Mouse (Mus musculus) liver, embryonic 16.5 days (tissue): ENCODE results near the gene Adamtsl3. TPM values are rescaled to one million over a fixed set of nuclear protein-coding genes. Genes with fewer than 3 reads are reported as not detected.

ENCODE experiments used
- ATAC-seq: fragments of 200-750 bp; cut with Nextera tagmentation; 2 replicates; pipeline ENCODE4 v1.8.0; 2017; ENCODE audit warnings: low read depth, mild to moderate bottlenecking, moderate number of reproducible peaks, moderate library complexity
- H3K27ac ChIP-seq: fragments of 300-500 bp; sonication (generic); 2 replicates; pipeline ENCODE4 v1.5.1; 2014; ENCODE audit warnings: mild to moderate bottlenecking, low read length
- H3K27me3 ChIP-seq: fragments of 300-500 bp; sonication (generic); 2 replicates; pipeline ENCODE4 v1.6.1; 2014; ENCODE audit warnings: low read depth, low read length, mixed read lengths; ENCODE audit not compliant: control insufficient read depth, insufficient read depth
- H3K36me3 ChIP-seq: fragments of 300-500 bp; sonication (generic); 2 replicates; pipeline ENCODE4 v1.6.1; 2014; ENCODE audit warnings: mild to moderate bottlenecking; ENCODE audit not compliant: control insufficient read depth, insufficient read depth
- H3K4me1 ChIP-seq: fragments of 300-500 bp; sonication (generic); 2 replicates; pipeline ENCODE4 v1.6.1; 2014; ENCODE audit warnings: low read depth, low read length, mixed read lengths; ENCODE audit not compliant: control insufficient read depth
- H3K4me2 ChIP-seq: fragments of 300-500 bp; sonication (generic); 2 replicates; pipeline ENCODE4 v1.6.1; 2014; ENCODE audit warnings: low read depth, low read length, mixed read lengths
- H3K4me3 ChIP-seq: fragments of 300-500 bp; sonication (generic); 2 replicates; pipeline ENCODE4 v1.5.1; 2014; ENCODE audit warnings: low read depth, mild to moderate bottlenecking, low read length
- H3K9ac ChIP-seq: fragments of 300-500 bp; sonication (generic); 2 replicates; pipeline ENCODE4 v1.6.1; 2014; ENCODE audit warnings: low read depth, low read length
- H3K9me3 ChIP-seq: fragments of 300-500 bp; sonication (generic); replicated peaks from 2 replicates; pipeline ENCODE4 v1.6.1; 2016; ENCODE audit warnings: low read length; ENCODE audit not compliant: control insufficient read depth
- WGBS: fragments of 180-500 bp; shearing (Covaris S2); extraction: QIAGEN DNeasy Blood & Tissue Kit; methylation state at CpG from one replicate; pipeline ENCODE4 v1.1.7; 2014; ENCODE audit not compliant: insufficient replicate concordance; 5-methylcytosine and 5-hydroxymethylcytosine counted together
- polyA plus RNA-seq: library from polyadenylated mRNA; unstranded; fragments of >200 nt; fragmentation: Nextera tagmentation; extraction: Ambion mirVana; gene quantifications from 2 replicates; pipeline ENCODE4 v1.2.1, GENCODE M21; 2015

Adamtsl3 gene
- polyA plus RNA-seq, 1 experiment from 2014 or later: 0.17 TPM

GRCm38 (mm10) chr7:82491018-82491417, 155.5 kb downstream of the Adamtsl3 start:
- no peak overlapping the region for H3K27ac ChIP-seq
- 63% methylated on average over 1 of the region's 1 CpGs for WGBS
- H3K9me3 ChIP-seq: no peaks in the 10 kb centered on the region
- H3K4me2 ChIP-seq: no peak overlapping the region
- no peaks in the 10 kb centered on the region for H3K4me1 ChIP-seq
- H3K27me3 ChIP-seq: no peaks in the 10 kb centered on the region
- no peaks in the 10 kb centered on the region for H3K36me3 ChIP-seq
- no peak overlapping the region for H3K9ac ChIP-seq
- ATAC-seq: no peak
- H3K4me3 ChIP-seq: no peak overlapping the region

GRCm38 (mm10) chr7:82492881-82493280, 157.4 kb downstream of the Adamtsl3 start:
- Histone ChIP-seq H3K27ac (no peak overlapping the region), H3K4me3 (no peak overlapping the region), H3K9ac (no peak overlapping the region), H3K4me2 (no peak overlapping the region), H3K4me1 (no peaks in the 10 kb centered on the region), H3K9me3 (no peaks in the 10 kb centered on the region), H3K36me3 (no peaks in the 10 kb centered on the region), H3K27me3 (no peaks in the 10 kb centered on the region)
- ATAC-seq: no peak
- WGBS: 68% methylated on average over 12 of the region's 12 CpGs

- 60% methylated on average over 2 of the region's 2 CpGs for WGBS
- Histone ChIP-seq H3K27me3 (no peaks in the 10 kb centered on the region), H3K4me1 (no peaks in the 10 kb centered on the region), H3K36me3 (no peaks in the 10 kb centered on the region), H3K27ac (no peak overlapping the region), H3K9me3 (no peaks in the 10 kb centered on the region), H3K4me2 (no peak overlapping the region), H3K9ac (no peak overlapping the region), H3K4me3 (no peak overlapping the region)
- ATAC-seq: no peak
These were observed 158.7 kb downstream of the Adamtsl3 start for GRCm38 (mm10) chr7:82494220-82494619.

GRCm38 (mm10) chr7:82497064-82497463, 161.6 kb downstream of the Adamtsl3 start:
- Histone ChIP-seq H3K4me1 (no peaks in the 10 kb centered on the region), H3K27me3 (no peaks in the 10 kb centered on the region), H3K4me2 (no peak overlapping the region), H3K36me3 (no peaks in the 10 kb centered on the region), H3K27ac (no peak overlapping the region), H3K9me3 (no peaks in the 10 kb centered on the region), H3K9ac (no peak overlapping the region), H3K4me3 (no peak overlapping the region)
- ATAC-seq: no peak
- 62% methylated on average over 4 of the region's 4 CpGs for WGBS

GRCm38 (mm10) chr7:82501306-82501705, 165.8 kb downstream of the Adamtsl3 start:
- H3K27ac ChIP-seq: no peak overlapping the region
- no peak overlapping the region for H3K4me3 ChIP-seq
- no peak overlapping the region for H3K9ac ChIP-seq
- H3K27me3 ChIP-seq: no peaks in the 10 kb centered on the region
- no peaks in the 10 kb centered on the region for H3K9me3 ChIP-seq
- no peak overlapping the region for H3K4me2 ChIP-seq
- no peaks in the 10 kb centered on the region for H3K36me3 ChIP-seq
- no peak for ATAC-seq
- no peaks in the 10 kb centered on the region for H3K4me1 ChIP-seq
- WGBS: 66% methylated on average over 6 of the region's 6 CpGs

- no peak overlapping the region for H3K4me3 ChIP-seq
- no peak overlapping the region for H3K27ac ChIP-seq
- 63% methylated on average over 5 of the region's 5 CpGs for WGBS
- no peaks in the 10 kb centered on the region for H3K4me1 ChIP-seq
- no peak for ATAC-seq
- no peaks in the 10 kb centered on the region for H3K9me3 ChIP-seq
- H3K36me3 ChIP-seq: no peaks in the 10 kb centered on the region
- H3K4me2 ChIP-seq: no peak overlapping the region
- H3K27me3 ChIP-seq: no peaks in the 10 kb centered on the region
- H3K9ac ChIP-seq: no peak overlapping the region
These were observed 167.0 kb downstream of the Adamtsl3 start for GRCm38 (mm10) chr7:82502511-82502910.

- ATAC-seq: no peak
These were observed 168.6 kb downstream of the Adamtsl3 start for GRCm38 (mm10) chr7:82504101-82504500.

GRCm38 (mm10) chr7:82530583-82530982, 195.1 kb downstream of the Adamtsl3 start:
- Histone ChIP-seq H3K9ac (no peak overlapping the region), H3K27ac (no peak overlapping the region), H3K27me3 (no peaks in the 10 kb centered on the region), H3K9me3 (no peaks in the 10 kb centered on the region), H3K4me1 (no peaks in the 10 kb centered on the region), H3K36me3 (no peaks in the 10 kb centered on the region), H3K4me2 (no peak overlapping the region), H3K4me3 (no peak overlapping the region)
- WGBS: 67% methylated on average over 5 of the region's 5 CpGs
- ATAC-seq: no peak

More at GRCm38 (mm10) chr7:82504101-82504500, 168.6 kb downstream of the Adamtsl3 start:
- Histone ChIP-seq H3K4me2 (no peak overlapping the region), H3K4me1 (no peaks in the 10 kb centered on the region), H3K9me3 (no peaks in the 10 kb centered on the region), H3K9ac (no peak overlapping the region), H3K27ac (no peak overlapping the region), H3K27me3 (no peaks in the 10 kb centered on the region), H3K36me3 (no peaks in the 10 kb centered on the region), H3K4me3 (no peak overlapping the region)
- 24% methylated on average over 4 of the region's 4 CpGs for WGBS

GRCm38 (mm10) chr7:82531376-82531775, 195.9 kb downstream of the Adamtsl3 start:
- H3K9me3 ChIP-seq: no peaks in the 10 kb centered on the region
- 62% methylated on average over 7 of the region's 7 CpGs for WGBS
- no peak overlapping the region for H3K4me3 ChIP-seq
- no peaks in the 10 kb centered on the region for H3K4me1 ChIP-seq
- ATAC-seq: no peak
- no peaks in the 10 kb centered on the region for H3K27me3 ChIP-seq
- H3K9ac ChIP-seq: no peak overlapping the region
- H3K36me3 ChIP-seq: no peaks in the 10 kb centered on the region
- no peak overlapping the region for H3K27ac ChIP-seq
- H3K4me2 ChIP-seq: no peak overlapping the region
